Mouse (Mus musculus) adrenal gland, adult 8-10 months (tissue): Measurements from ENCODE around the gene Vpreb3. TPM values are rescaled to one million over a fixed set of nuclear protein-coding genes. Genes with fewer than 3 reads are reported as not detected.
A peak's percentile ranks its signal among the peaks of the same experiment; 100 is the strongest.

Source experiments
- DNase-seq: peaks from one replicate; pipeline ENCODE4 v3.0.0; 2022
- total RNA-seq, 4 experiments: library from RNA; stranded (reverse); gene quantifications; 2 replicates each; pipeline ENCODE4 v1.2.4; 2022

Gene Vpreb3
- total RNA-seq, 4 experiments from 2014 or later: 0.65 TPM; not detected in 3

GRCm38 (mm10) chr10:75932081-75932678 is 10.7 kb upstream of the Vpreb3 start:
- DNase-seq: no peak

GRCm38 (mm10) chr10:75932891-75933290 is 10.0 kb upstream of the Vpreb3 start, which contains the start of gene Chchd10:
TSS of gene Chchd10 (plus strand) at chr10:75933130.
- DNase-seq: no peak

GRCm38 (mm10) chr10:75934991-75935390 is 7.9 kb upstream of the Vpreb3 start:
- no peak for DNase-seq

- peak; percentile 78 for DNase-seq
These were observed 6.9 kb upstream of the Vpreb3 start, which contains the start of gene Mmp11 for GRCm38 (mm10) chr10:75935680-75936541. TSS of gene Mmp11 (minus strand) at chr10:75936496.

- no peak for DNase-seq
These were observed 5.8 kb upstream of the Vpreb3 start for GRCm38 (mm10) chr10:75936909-75937667.

- peak; percentile 65 for DNase-seq
These were observed 4.8 kb upstream of the Vpreb3 start for GRCm38 (mm10) chr10:75937851-75938643.

GRCm38 (mm10) chr10:75939481-75940234 is 3.2 kb upstream of the Vpreb3 start:
- no peak for DNase-seq

GRCm38 (mm10) chr10:75940520-75940919 is 2.3 kb upstream of the Vpreb3 start, which contains the start of gene Gm867:
TSS of gene Gm867 (minus strand) at chr10:75940672.
- no peak for DNase-seq

GRCm38 (mm10) chr10:75941042-75941824 is 1.6 kb upstream of the Vpreb3 start:
- DNase-seq: no peak

- DNase-seq: peak; percentile 50
These were observed 1.4 kb downstream of the Vpreb3 start for GRCm38 (mm10) chr10:75944066-75944772.

- peak; percentile 5 for DNase-seq
These were observed 2.4 kb downstream of the Vpreb3 start for GRCm38 (mm10) chr10:75945213-75945612.

GRCm38 (mm10) chr10:75945896-75946295 is 3.0 kb downstream of the Vpreb3 start:
- DNase-seq: no peak

GRCm38 (mm10) chr10:75948079-75948478 is 5.2 kb downstream of the Vpreb3 start:
- DNase-seq: no peak

GRCm38 (mm10) chr10:75949053-75950045 is 6.5 kb downstream of the Vpreb3 start:
- peak; percentile 8 for DNase-seq

- no peak for DNase-seq
These were observed 7.9 kb downstream of the Vpreb3 start for GRCm38 (mm10) chr10:75950791-75951210.

- DNase-seq: no peak
These were observed 8.7 kb downstream of the Vpreb3 start for GRCm38 (mm10) chr10:75951424-75952050.

GRCm38 (mm10) chr10:75954381-75954811 is 11.5 kb downstream of the Vpreb3 start, which contains the start of gene Gm5134:
TSS of gene Gm5134 (plus strand) at chr10:75954514.
- DNase-seq: no peak

- DNase-seq: no peak
These were observed 31.0 kb downstream of the Vpreb3 start for GRCm38 (mm10) chr10:75973846-75974245.
